10 mouse cellular contexts compared by ENCODE assay signal in the genomic region with DNA sequence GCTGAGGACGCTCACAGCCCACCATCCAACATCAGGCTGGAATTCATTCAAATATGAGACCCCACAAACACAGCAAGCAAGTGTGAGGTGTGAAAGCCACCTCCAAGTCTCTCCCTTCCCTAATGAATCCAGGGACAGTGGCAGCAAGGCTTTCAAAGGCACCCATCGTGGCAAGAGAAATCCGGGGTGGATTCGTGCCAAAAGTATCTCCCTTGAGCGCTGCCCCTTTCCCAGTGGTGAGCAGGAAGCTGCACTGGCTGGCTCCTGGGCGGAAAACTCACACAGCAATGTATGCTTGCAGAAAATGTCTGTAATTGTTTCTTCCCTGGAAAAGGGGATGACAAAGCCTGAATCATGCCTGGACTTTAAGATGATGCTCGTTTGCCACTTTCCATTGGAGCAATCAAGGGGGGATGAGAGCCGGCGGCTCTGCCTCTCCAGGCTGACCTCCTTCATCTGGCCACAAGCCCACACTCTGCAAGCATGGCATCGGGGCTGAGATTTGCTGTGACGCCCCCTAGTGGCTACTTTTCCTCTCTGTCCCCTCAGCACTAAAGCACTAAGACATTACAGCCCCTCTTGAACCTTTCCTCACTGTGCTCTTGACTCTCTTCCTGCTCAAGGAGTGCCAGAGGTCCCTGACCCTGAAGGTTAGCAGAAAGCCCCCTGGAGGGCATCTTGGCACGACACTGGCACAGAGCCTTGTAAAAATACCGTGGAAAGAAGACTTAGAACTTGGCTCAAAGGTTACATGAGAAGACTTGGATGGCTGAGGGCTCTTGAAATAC. TPM values are rescaled to one million over a fixed set of nuclear protein-coding genes. Genes with fewer than 3 reads are reported as not detected.
DNase-seq lines count a peak whose midpoint lies in the region; ATAC-seq and TF ChIP-seq lines count a peak whose summit lies in the region.
"Had no signal": no experiment of that assay in that cellular context is flagged by ENCODE, and none has a peak within 500 bp of the region (broad histone marks: within the 10 kb centered on the region; RNA-seq: fewer than 3 reads in every experiment).

No protein-coding gene starts in this region.

- no peak overlapping the region for H3K4me2 ChIP-seq in heart, postnatal 0 days (ENCODE audit: low read depth, low read length)
- no peak overlapping the region for H3K4me2 ChIP-seq in lung, embryonic 14.5 days
- H3K4me2 ChIP-seq: hindbrain, embryonic 12.5 days; lung, embryonic 15.5 days had no signal

- no peak for TF ChIP-seq EP300 in heart, postnatal 0 days (IDR thresholded peaks at IDR 0.05; ENCODE audit: low read depth)

- H3K27ac ChIP-seq in heart, postnatal 0 days (ENCODE audit: low read depth) = 0 out of 2 replicates have a peak overlapping the region, but pooled peaks have one; percentile 7
- no peak overlapping the region for H3K27ac ChIP-seq in lung, embryonic 14.5 days (ENCODE audit: low read depth)
- no peak overlapping the region for H3K27ac ChIP-seq in small intestine, adult 2 months (ENCODE audit: insufficient read depth, low read depth, low read length)
- H3K27ac ChIP-seq: hindbrain, embryonic 12.5 days; lung, embryonic 15.5 days had no signal

- H3K27me3 ChIP-seq in heart, postnatal 0 days (ENCODE audit: control insufficient read depth, insufficient read depth, low read length) = no peaks in the 10 kb centered on the region
- no peaks in the 10 kb centered on the region for H3K27me3 ChIP-seq in lung, embryonic 14.5 days (ENCODE audit: insufficient read depth, low read length)
- no peaks in the 10 kb centered on the region for H3K27me3 ChIP-seq in small intestine, adult 2 months (ENCODE audit: control insufficient read depth, insufficient read depth, low read length)
- H3K27me3 ChIP-seq: hindbrain, embryonic 12.5 days; lung, embryonic 15.5 days had no signal

- no peaks in the 10 kb centered on the region for H3K9me3 ChIP-seq in heart, postnatal 0 days (replicated peaks; ENCODE audit: control insufficient read depth, low read length)
- no peaks in the 10 kb centered on the region for H3K9me3 ChIP-seq in lung, embryonic 14.5 days (ENCODE audit: low read depth, low read length)
- H3K9me3 ChIP-seq: hindbrain, embryonic 12.5 days; lung, embryonic 15.5 days had no signal

- 42% methylated on average over 13 of the region's 13 CpGs for WGBS in heart, postnatal 0 days
- WGBS in lung, embryonic 14.5 days = 60% methylated on average over 13 of the region's 13 CpGs
- 62% methylated on average over 13 of the region's 13 CpGs for WGBS in small intestine, adult 2 months

- intact Hi-C loops in gastrocnemius, postnatal 14 days (cut with DNase I; ENCODE audit: low total_unique reads) = no loop called here

- TF ChIP-seq POLR2A in small intestine, adult 2 months (IDR thresholded peaks at IDR 0.05; ENCODE audit: low read depth, low read length) = no peak

- no peak for ATAC-seq in heart, postnatal 0 days (ENCODE audit: insufficient read depth, low read depth)
- no peak for ATAC-seq in lung, embryonic 14.5 days (ENCODE audit: insufficient read depth)
- ATAC-seq in common myeloid progenitor, adult 5-6 weeks (replicated peaks; ENCODE audit: low read depth, poor library complexity, severe bottlenecking) = peak; percentile 45; the same call in 1 of the 2 replicates

- H3K4me1 ChIP-seq in heart, postnatal 0 days (ENCODE audit: control insufficient read depth, insufficient read depth) = peaks cover 32% of the 10 kb centered on the region
- no peaks in the 10 kb centered on the region for H3K4me1 ChIP-seq in lung, embryonic 14.5 days (ENCODE audit: insufficient read depth)
- peaks cover 44% of the 10 kb centered on the region for H3K4me1 ChIP-seq in small intestine, adult 2 months (ENCODE audit: control insufficient read depth, insufficient read depth, insufficient read length, low read length)

- 0 out of 2 replicates have a peak, but pooled peaks cover 6% of the 10 kb centered on the region for H3K36me3 ChIP-seq in heart, postnatal 0 days (replicated peaks; ENCODE audit: control insufficient read depth, insufficient read depth, low read length)
- H3K36me3 ChIP-seq in lung, embryonic 14.5 days (ENCODE audit: insufficient read depth) = no peaks in the 10 kb centered on the region
- no peaks in the 10 kb centered on the region for H3K36me3 ChIP-seq in small intestine, adult 2 months (ENCODE audit: control insufficient read depth, insufficient read depth, low read length)
- H3K36me3 ChIP-seq: hindbrain, embryonic 12.5 days; lung, embryonic 15.5 days had no signal

- no peak overlapping the region for H3K4me3 ChIP-seq in heart, postnatal 0 days (ENCODE audit: low read depth, low read length)
- H3K4me3 ChIP-seq in lung, embryonic 14.5 days (ENCODE audit: low read depth, low read length) = no peak overlapping the region
- no peak overlapping the region for H3K4me3 ChIP-seq in small intestine, adult 2 months (ENCODE audit: low read depth, low read length)
- H3K4me3 ChIP-seq: hindbrain, embryonic 12.5 days; lung, embryonic 15.5 days had no signal

- TF ChIP-seq CTCF in heart, postnatal 0 days (IDR thresholded peaks at IDR 0.05; ENCODE audit: low read depth) = peak; percentile 26; the same call in 1 of the 2 replicates
- TF ChIP-seq CTCF in lung, embryonic 14.5 days (IDR thresholded peaks at IDR 0.05; ENCODE audit: low read depth) = peak; percentile 55
- peak; percentile 46; the same call in 1 of the 2 replicates for TF ChIP-seq CTCF in small intestine, adult 2 months (IDR thresholded peaks at IDR 0.05; ENCODE audit: extremely low read depth, insufficient read length, insufficient replicate concordance, low read depth, low read length)

- no peak for DNase-seq in heart, postnatal 0 days (ENCODE audit: low spot score)
- no peak for DNase-seq in heart, adult 11 months
- no peak for DNase-seq in lung, embryonic 14.5 days
- DNase-seq in lung, adult 18-20 months = no peak
- DNase-seq in gastrocnemius, postnatal 14 days = no peak
- DNase-seq: retina, postnatal 1 day had no signal

- H3K9ac ChIP-seq in heart, postnatal 0 days (replicated peaks; ENCODE audit: low read depth, low read length) = no peak overlapping the region
- no peak overlapping the region for H3K9ac ChIP-seq in lung, embryonic 14.5 days
- H3K9ac ChIP-seq: hindbrain, embryonic 12.5 days; lung, embryonic 15.5 days had no signal

RNA-seq across cellular contexts. Expression of a gene that starts 49.3 kb away (rescaled TPM):
- total RNA-seq in heart, postnatal 0 days (2014; rRNA removed; ENCODE audit: low replicate concordance) = 83.7 and 94.7 TPM in 2 replicates
- polyA plus RNA-seq in heart, postnatal 0 days (2015; fragmentation: Nextera tagmentation; extraction: Ambion mirVana) = 52.8 and 64.6 TPM in 2 replicates
- polyA plus RNA-seq in lung, embryonic 14.5 days (2014; fragmentation: Nextera tagmentation; extraction: Ambion mirVana) = 47.8 and 49.7 TPM in 2 replicates
- total RNA-seq in common myeloid progenitor, adult 5-6 weeks (2017) = 7.6 and 13.8 TPM in 2 replicates
- polyA plus RNA-seq in small intestine, adult 2 months (2012; rRNA removed) = 7.3 and 9.7 TPM in 2 replicates
- 10 to 100 TPM; 42.3 to 60.5 TPM for total RNA-seq in gastrocnemius, postnatal 14 days (2021)
